Mouse (Mus musculus) liver, embryonic 11.5 days (tissue): ENCODE results near the gene Ikbke. TPM values are rescaled to one million over a fixed set of nuclear protein-coding genes. Genes with fewer than 3 reads are reported as not detected.

Source experiments
- ATAC-seq: fragments of 200-750 bp; cut with Nextera tagmentation; replicated peaks from 2 replicates; pipeline ENCODE4 v1.8.0; 2017; ENCODE audit warnings: moderate number of reproducible peaks, mild to moderate bottlenecking, moderate TSS enrichment, moderate library complexity; ENCODE audit not compliant: low FRiP score
- DNase-seq: peaks from one replicate; pipeline ENCODE4 v3.0.0-alpha.2; 2017; ENCODE audit warnings: low spot score
- H3K27ac ChIP-seq: fragments of 300-500 bp; sonication (generic); 2 replicates; pipeline ENCODE4 v1.5.1; 2014; ENCODE audit warnings: mild to moderate bottlenecking, low read depth, low read length, control low read depth
- H3K27me3 ChIP-seq: fragments of 300-500 bp; sonication (generic); replicated peaks from 2 replicates; pipeline ENCODE4 v1.6.1; 2014; ENCODE audit warnings: low read length, mixed read lengths; ENCODE audit not compliant: control insufficient read depth, insufficient read depth
- H3K36me3 ChIP-seq: fragments of 300-500 bp; sonication (generic); 2 replicates; pipeline ENCODE4 v1.6.1; 2014; ENCODE audit warnings: mild to moderate bottlenecking, low read length, moderate library complexity, mixed read lengths; ENCODE audit not compliant: control insufficient read depth, insufficient read depth
- H3K4me1 ChIP-seq: fragments of 300-500 bp; sonication (generic); replicated peaks from 2 replicates; pipeline ENCODE4 v1.6.1; 2014; ENCODE audit warnings: low read length, mixed read lengths; ENCODE audit not compliant: control insufficient read depth, insufficient read depth
- H3K4me2 ChIP-seq: fragments of 300-500 bp; sonication (generic); 2 replicates; pipeline ENCODE4 v1.6.1; 2014; ENCODE audit warnings: mild to moderate bottlenecking, control low read depth, moderate library complexity
- H3K4me3 ChIP-seq: fragments of 300-500 bp; sonication (generic); 2 replicates; pipeline ENCODE4 v1.5.1; 2014; ENCODE audit warnings: low read depth, low read length, control low read depth
- H3K9ac ChIP-seq: fragments of 300-500 bp; sonication (generic); 2 replicates; pipeline ENCODE4 v1.6.1; 2014; ENCODE audit warnings: low read depth, low read length, control low read depth
- H3K9me3 ChIP-seq: fragments of 300-500 bp; sonication (generic); 2 replicates; pipeline ENCODE4 v1.6.1; 2016; ENCODE audit warnings: low read length, inconsistent platforms, mixed read lengths; ENCODE audit not compliant: control insufficient read depth
- WGBS: fragments of 180-500 bp; shearing (Covaris S2); extraction: QIAGEN DNeasy Blood & Tissue Kit; methylation state at CpG from one replicate; pipeline ENCODE4 v1.1.7; 2014; 5-methylcytosine and 5-hydroxymethylcytosine counted together
- polyA plus RNA-seq: library from polyadenylated mRNA; unstranded; fragments of >200 nt; fragmentation: Nextera tagmentation; extraction: Ambion mirVana; gene quantifications from 2 replicates; pipeline ENCODE4 v1.2.1, GENCODE M21; 2014

Gene Ikbke
- polyA plus RNA-seq, 1 experiment from 2014 or later = 3.9 TPM

GRCm38 (mm10) chr1:131310237-131310818 is 30.9 kb upstream of the Ikbke start:
- no peak for ATAC-seq
- 88% methylated on average over 5 of the region's 5 CpGs for WGBS
- H3K36me3 ChIP-seq = peaks cover 12% of the 10 kb centered on the region; the same call in 1 of the 2 replicates

GRCm38 (mm10) chr1:131300750-131301149 is 21.3 kb upstream of the Ikbke start:
- DNase-seq (no peak), ATAC-seq (no peak)
- Histone ChIP-seq H3K27ac (no peak overlapping the region), H3K36me3 (peaks cover 9% of the 10 kb centered on the region; the same call in 1 of the 2 replicates), H3K9ac (no peak overlapping the region), H3K27me3 (no peaks in the 10 kb centered on the region), H3K4me3 (no peak overlapping the region), H3K9me3 (no peaks in the 10 kb centered on the region), H3K4me1 (no peaks in the 10 kb centered on the region), H3K4me2 (no peak overlapping the region)
- 90% methylated on average over 2 of the region's 2 CpGs for WGBS

More at GRCm38 (mm10) chr1:131310237-131310818, 30.9 kb upstream of the Ikbke start:
- Histone ChIP-seq H3K9ac (no peak overlapping the region), H3K9me3 (no peaks in the 10 kb centered on the region), H3K27ac (no peak overlapping the region), H3K4me3 (no peak overlapping the region), H3K4me2 (no peak overlapping the region), H3K4me1 (no peaks in the 10 kb centered on the region), H3K27me3 (no peaks in the 10 kb centered on the region)
- no peak for DNase-seq

DNA sequence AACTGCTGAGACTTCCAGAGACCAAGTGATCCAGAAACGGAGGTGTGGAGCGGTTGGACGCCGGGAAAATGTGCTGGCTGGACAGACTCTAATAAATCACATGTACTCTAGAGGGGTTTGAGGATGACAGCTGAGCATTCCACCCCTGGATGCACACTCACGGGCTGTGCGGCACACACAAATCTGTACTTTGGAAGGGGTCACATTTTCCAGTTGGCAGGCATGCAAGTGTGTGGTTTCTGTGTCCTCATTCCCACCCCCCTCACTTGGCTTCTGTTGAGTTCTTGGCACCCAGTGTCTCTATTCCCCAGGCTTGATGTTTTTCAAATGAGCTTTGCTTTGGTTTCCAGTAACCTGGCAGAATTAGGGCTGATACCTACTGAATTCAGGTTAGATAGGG is 20.4 kb upstream of the Ikbke start:
- H3K27me3 ChIP-seq = no peaks in the 10 kb centered on the region
- no peak overlapping the region for H3K9ac ChIP-seq
- H3K36me3 ChIP-seq = peaks cover 9% of the 10 kb centered on the region; the same call in 1 of the 2 replicates
- 82% methylated on average over 6 of the region's 6 CpGs for WGBS
- no peak overlapping the region for H3K4me3 ChIP-seq
- H3K27ac ChIP-seq = no peak overlapping the region
- H3K4me1 ChIP-seq = no peaks in the 10 kb centered on the region
- DNase-seq (no peak), ATAC-seq (no peak)
- no peak overlapping the region for H3K4me2 ChIP-seq
- H3K9me3 ChIP-seq = no peaks in the 10 kb centered on the region

GRCm38 (mm10) chr1:131299240-131299639 is 19.8 kb upstream of the Ikbke start:
- ATAC-seq = no peak
- no peak overlapping the region for H3K9ac ChIP-seq
- no peak overlapping the region for H3K4me3 ChIP-seq
- DNase-seq = no peak
- no peaks in the 10 kb centered on the region for H3K4me1 ChIP-seq
- WGBS = 74% methylated on average over 3 of the region's 3 CpGs
- no peaks in the 10 kb centered on the region for H3K27me3 ChIP-seq
- no peaks in the 10 kb centered on the region for H3K9me3 ChIP-seq
- H3K27ac ChIP-seq = no peak overlapping the region
- no peak overlapping the region for H3K4me2 ChIP-seq
- H3K36me3 ChIP-seq = peaks cover 9% of the 10 kb centered on the region; the same call in 1 of the 2 replicates

DNA sequence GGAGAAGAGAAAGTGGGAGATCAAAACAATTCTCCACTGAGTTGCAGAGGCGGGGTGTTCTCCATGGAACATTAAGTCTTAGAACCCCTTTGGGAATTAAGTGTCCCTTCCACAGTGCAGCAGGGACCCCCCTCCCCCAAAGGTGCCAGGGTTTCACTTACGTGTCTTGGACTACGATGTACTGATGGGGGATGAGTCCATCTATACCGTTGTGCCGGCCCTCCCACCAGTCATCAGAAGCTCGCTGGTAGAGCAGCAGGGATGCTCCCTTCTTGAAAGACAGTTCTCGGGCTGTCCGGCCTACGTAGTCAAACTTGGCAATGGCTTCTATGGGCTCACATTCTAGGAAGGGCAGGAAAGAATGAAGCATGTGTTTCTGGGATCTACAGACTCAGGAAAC is 18.8 kb upstream of the Ikbke start:
- no peaks in the 10 kb centered on the region for H3K27me3 ChIP-seq
- H3K4me2 ChIP-seq = no peak overlapping the region
- H3K4me1 ChIP-seq = no peaks in the 10 kb centered on the region
- H3K27ac ChIP-seq = no peak overlapping the region
- ATAC-seq (no peak), DNase-seq (no peak)
- no peak overlapping the region for H3K4me3 ChIP-seq
- 96% methylated on average over 9 of the region's 9 CpGs for WGBS
- no peaks in the 10 kb centered on the region for H3K9me3 ChIP-seq
- no peak overlapping the region for H3K9ac ChIP-seq
- H3K36me3 ChIP-seq = peaks cover 9% of the 10 kb centered on the region; the same call in 1 of the 2 replicates

DNA sequence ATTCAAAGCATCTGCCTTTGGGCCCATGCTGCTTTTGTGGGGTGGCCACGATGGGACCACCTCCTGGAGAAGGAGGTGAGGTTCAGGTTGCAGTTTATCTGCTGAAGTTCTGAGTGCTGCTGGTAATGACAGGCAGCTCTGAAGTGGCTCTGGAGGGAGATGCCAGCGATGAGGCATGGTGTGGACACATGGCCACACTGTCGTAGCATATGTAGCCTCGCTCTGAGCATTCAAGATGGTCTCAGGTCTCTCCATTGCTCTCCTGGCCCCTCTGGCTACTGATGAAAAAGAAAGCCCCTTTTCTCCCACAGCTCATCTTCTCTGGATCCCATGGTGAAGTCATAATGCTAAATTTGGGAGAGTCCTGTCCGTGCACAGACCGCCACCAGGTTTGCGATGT is 17.3 kb upstream of the Ikbke start:
- Histone ChIP-seq H3K4me2 (no peak overlapping the region), H3K27me3 (no peaks in the 10 kb centered on the region), H3K4me1 (no peaks in the 10 kb centered on the region), H3K27ac (no peak overlapping the region), H3K4me3 (no peak overlapping the region), H3K9me3 (no peaks in the 10 kb centered on the region), H3K36me3 (peaks cover 9% of the 10 kb centered on the region; the same call in 1 of the 2 replicates), H3K9ac (no peak overlapping the region)
- DNase-seq (no peak), ATAC-seq (no peak)
- WGBS = 88% methylated on average over 7 of the region's 7 CpGs

GRCm38 (mm10) chr1:131295200-131295599 is 15.8 kb upstream of the Ikbke start:
- Histone ChIP-seq H3K27ac (no peak overlapping the region), H3K9me3 (no peaks in the 10 kb centered on the region), H3K4me1 (no peaks in the 10 kb centered on the region), H3K9ac (no peak overlapping the region), H3K4me3 (no peak overlapping the region), H3K36me3 (peaks cover 7% of the 10 kb centered on the region; the same call in 1 of the 2 replicates), H3K4me2 (no peak overlapping the region), H3K27me3 (no peaks in the 10 kb centered on the region)
- 88% methylated on average over 8 of the region's 8 CpGs for WGBS
- ATAC-seq (no peak), DNase-seq (no peak)

DNA sequence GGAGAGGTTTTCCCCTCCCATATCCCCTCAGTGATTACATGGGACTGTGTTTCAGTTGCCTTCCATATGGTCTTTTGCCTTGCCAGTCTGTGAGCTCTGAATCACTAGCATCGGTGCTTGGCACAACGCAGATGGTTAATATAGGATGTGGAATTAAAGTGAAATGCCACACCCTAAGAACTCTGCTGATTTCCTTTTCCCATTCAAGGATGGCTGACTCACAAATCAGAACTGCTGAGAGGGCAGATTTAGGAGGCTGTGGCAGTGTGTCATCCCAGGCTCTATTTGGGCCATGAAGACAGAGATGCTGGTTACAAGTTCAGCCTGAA is 14.5 kb upstream of the Ikbke start:
- Histone ChIP-seq H3K27ac (no peak overlapping the region), H3K27me3 (no peaks in the 10 kb centered on the region), H3K9ac (no peak overlapping the region), H3K4me1 (no peaks in the 10 kb centered on the region), H3K36me3 (no peaks in the 10 kb centered on the region), H3K4me3 (no peak overlapping the region), H3K9me3 (no peaks in the 10 kb centered on the region), H3K4me2 (no peak overlapping the region)
- 87% methylated on average over 2 of the region's 2 CpGs for WGBS
- ATAC-seq (no peak), DNase-seq (no peak)

- Histone ChIP-seq H3K36me3 (no peaks in the 10 kb centered on the region), H3K27me3 (no peaks in the 10 kb centered on the region), H3K4me3 (no peak overlapping the region), H3K27ac (no peak overlapping the region), H3K9me3 (no peaks in the 10 kb centered on the region), H3K9ac (no peak overlapping the region), H3K4me1 (no peaks in the 10 kb centered on the region), H3K4me2 (no peak overlapping the region)
- 85% methylated on average over 4 of the region's 4 CpGs for WGBS
- no peak for ATAC-seq
- DNase-seq = no peak
These were observed 14.0 kb upstream of the Ikbke start for GRCm38 (mm10) chr1:131293221-131293921.
